Mouse (Mus musculus) cerebellum, adult 2 months (tissue): ENCODE data around the gene Slc25a45.

Source experiments
- CTCF ChIP-seq: fragments of 200-500 bp; IDR thresholded peaks from 2 replicates; pipeline ENCODE4 v1.5.1; 2011; ENCODE audit warnings: low read depth, mild to moderate bottlenecking, control low read depth, low read length, moderate library complexity, borderline replicate concordance; ENCODE audit not compliant: insufficient read depth
- POLR2A ChIP-seq: fragments of 200-500 bp; IDR thresholded peaks from 2 replicates; pipeline ENCODE4 v1.6.1; 2011; ENCODE audit warnings: low read length, control low read depth, borderline replicate concordance; ENCODE audit not compliant: insufficient read depth

GRCm38 (mm10) chr19:5837606-5838005 lies 40.0 kb upstream of the Slc25a45 start:
- TF ChIP-seq CTCF (no peak), POLR2A (no peak)
